Mouse (Mus musculus) intestine, embryonic 16.5 days (tissue): ENCODE measurements around the gene Spsb4. TPM values are rescaled to one million over a fixed set of nuclear protein-coding genes. Genes with fewer than 3 reads are reported as not detected.
A peak's percentile ranks its signal among the peaks of the same experiment; 100 is the strongest.

Experiments used
- ATAC-seq: fragments of 200-750 bp; cut with Nextera tagmentation; 2 replicates; pipeline ENCODE4 v1.8.0; 2017; ENCODE audit warnings: moderate TSS enrichment, moderate library complexity
- H3K27ac ChIP-seq: fragments of 300-500 bp; sonication (generic); 2 replicates; pipeline ENCODE4 v1.5.1; 2014; ENCODE audit warnings: mild to moderate bottlenecking, low read length
- H3K27me3 ChIP-seq: fragments of 300-500 bp; sonication (generic); replicated peaks from 2 replicates; pipeline ENCODE4 v1.6.1; 2014; ENCODE audit warnings: low read length, control low read depth, mixed read lengths; ENCODE audit not compliant: control insufficient read depth, insufficient read depth
- H3K36me3 ChIP-seq: fragments of 300-500 bp; sonication (generic); 2 replicates; pipeline ENCODE4 v1.6.1; 2014; ENCODE audit warnings: low read length, control low read depth; ENCODE audit not compliant: control insufficient read depth, insufficient read depth
- H3K4me1 ChIP-seq: fragments of 300-500 bp; sonication (generic); 2 replicates; pipeline ENCODE4 v1.6.1; 2014; ENCODE audit warnings: low read length, control low read depth, mixed read lengths; ENCODE audit not compliant: control insufficient read depth, insufficient read depth
- H3K4me2 ChIP-seq: fragments of 300-500 bp; sonication (generic); 2 replicates; pipeline ENCODE4 v1.6.1; 2014; ENCODE audit warnings: low read depth, low read length, control low read depth
- H3K4me3 ChIP-seq: fragments of 300-500 bp; sonication (generic); 2 replicates; pipeline ENCODE4 v1.5.1; 2014; ENCODE audit warnings: mild to moderate bottlenecking, low read length
- H3K9ac ChIP-seq: fragments of 300-500 bp; sonication (generic); 2 replicates; pipeline ENCODE4 v1.6.1; 2014; ENCODE audit warnings: low read depth, low read length
- H3K9me3 ChIP-seq: fragments of 300-500 bp; sonication (generic); 2 replicates; pipeline ENCODE4 v1.6.1; 2016; ENCODE audit warnings: low read length, control low read depth; ENCODE audit not compliant: control insufficient read depth
- WGBS: fragments of 180-500 bp; shearing (Covaris S2); extraction: QIAGEN DNeasy Blood & Tissue Kit; methylation state at CpG from one replicate; pipeline ENCODE4 v1.1.7; 2014; 5-methylcytosine and 5-hydroxymethylcytosine counted together
- polyA plus RNA-seq: library from polyadenylated mRNA; unstranded; fragments of >200 nt; fragmentation: Nextera tagmentation; extraction: Ambion mirVana; gene quantifications from 2 replicates; pipeline ENCODE4 v1.2.1, GENCODE M21; 2015

The Spsb4 gene
- polyA plus RNA-seq, 1 experiment from 2014 or later: 28.7 TPM

DNA sequence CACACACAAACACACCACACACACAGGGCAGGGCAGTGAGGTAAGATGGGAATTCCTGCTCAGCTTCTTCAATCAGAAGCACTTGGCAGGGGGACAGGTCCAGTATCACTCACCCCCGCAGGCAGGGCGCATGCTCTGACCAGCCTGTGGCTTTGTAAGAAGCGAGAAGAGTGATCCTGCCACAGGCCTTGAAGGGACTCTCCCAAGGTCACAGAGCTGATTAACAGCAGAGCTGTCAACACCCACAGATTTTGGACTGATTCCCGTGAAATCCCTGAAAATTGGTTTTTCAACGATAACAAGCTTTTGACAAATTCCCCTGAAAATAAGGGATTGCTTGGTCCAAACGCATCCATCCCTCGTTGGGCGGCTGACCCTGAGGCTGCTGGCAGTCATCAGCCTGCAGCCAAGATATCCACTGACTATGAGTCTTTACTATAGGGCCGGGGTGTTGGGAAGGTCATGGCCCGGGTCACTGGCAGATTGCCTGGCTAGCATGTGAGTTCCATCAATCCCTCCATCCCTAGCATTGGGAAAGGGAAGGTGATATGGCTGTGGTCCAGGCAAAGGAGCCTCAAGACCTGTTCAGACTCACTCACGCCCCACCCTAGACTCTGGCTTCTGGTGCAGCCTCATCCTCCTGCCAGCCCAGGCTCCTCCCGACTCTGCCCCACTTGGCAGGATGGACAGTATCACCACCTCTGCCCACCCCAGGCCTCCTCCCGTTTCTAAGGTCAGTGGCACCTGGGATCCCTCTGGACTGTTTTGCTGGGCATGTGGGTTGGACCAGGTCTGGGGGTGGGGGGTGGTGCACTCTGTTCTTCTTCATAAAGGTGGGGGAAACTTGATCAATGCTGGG lies 41.1 kb downstream of the Spsb4 start:
- H3K9me3 ChIP-seq: no peaks in the 10 kb centered on the region
- no peaks in the 10 kb centered on the region for H3K36me3 ChIP-seq
- H3K27me3 ChIP-seq: no peaks in the 10 kb centered on the region
- no peak overlapping the region for H3K27ac ChIP-seq
- ATAC-seq: peak; percentile 10; the same call in 1 of the 2 replicates
- H3K4me1 ChIP-seq: peaks cover 49% of the 10 kb centered on the region
- no peak overlapping the region for H3K4me2 ChIP-seq
- 53% methylated on average over 13 of the region's 13 CpGs for WGBS
- H3K9ac ChIP-seq: no peak overlapping the region
- no peak overlapping the region for H3K4me3 ChIP-seq

DNA sequence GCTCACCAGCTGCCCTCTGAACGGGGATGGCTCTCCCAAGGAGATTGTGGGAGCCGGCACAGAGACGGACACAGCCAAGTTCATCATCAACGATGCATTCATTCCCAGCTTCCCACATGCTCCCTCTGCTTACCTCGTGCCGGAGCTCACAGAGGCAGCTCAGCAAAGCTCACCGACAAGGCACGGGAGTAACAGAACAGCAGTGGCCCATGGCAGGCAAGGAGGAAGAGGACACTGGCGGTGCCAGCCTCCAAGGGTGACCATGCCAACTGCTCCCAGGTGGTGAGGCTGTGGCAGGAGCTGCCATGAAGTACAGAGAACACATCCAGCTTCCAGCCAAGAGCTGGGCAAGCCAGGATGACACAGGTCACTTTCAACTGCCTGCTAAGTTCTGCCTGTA lies 45.6 kb downstream of the Spsb4 start:
- Histone ChIP-seq H3K9ac (no peak overlapping the region), H3K27me3 (no peaks in the 10 kb centered on the region), H3K4me2 (no peak overlapping the region), H3K4me1 (peaks cover 27% of the 10 kb centered on the region), H3K27ac (no peak overlapping the region; the same call in 1 of the 2 replicates), H3K4me3 (no peak overlapping the region), H3K9me3 (no peaks in the 10 kb centered on the region), H3K36me3 (no peaks in the 10 kb centered on the region)
- 75% methylated on average over 9 of the region's 9 CpGs for WGBS
- ATAC-seq: no peak

DNA sequence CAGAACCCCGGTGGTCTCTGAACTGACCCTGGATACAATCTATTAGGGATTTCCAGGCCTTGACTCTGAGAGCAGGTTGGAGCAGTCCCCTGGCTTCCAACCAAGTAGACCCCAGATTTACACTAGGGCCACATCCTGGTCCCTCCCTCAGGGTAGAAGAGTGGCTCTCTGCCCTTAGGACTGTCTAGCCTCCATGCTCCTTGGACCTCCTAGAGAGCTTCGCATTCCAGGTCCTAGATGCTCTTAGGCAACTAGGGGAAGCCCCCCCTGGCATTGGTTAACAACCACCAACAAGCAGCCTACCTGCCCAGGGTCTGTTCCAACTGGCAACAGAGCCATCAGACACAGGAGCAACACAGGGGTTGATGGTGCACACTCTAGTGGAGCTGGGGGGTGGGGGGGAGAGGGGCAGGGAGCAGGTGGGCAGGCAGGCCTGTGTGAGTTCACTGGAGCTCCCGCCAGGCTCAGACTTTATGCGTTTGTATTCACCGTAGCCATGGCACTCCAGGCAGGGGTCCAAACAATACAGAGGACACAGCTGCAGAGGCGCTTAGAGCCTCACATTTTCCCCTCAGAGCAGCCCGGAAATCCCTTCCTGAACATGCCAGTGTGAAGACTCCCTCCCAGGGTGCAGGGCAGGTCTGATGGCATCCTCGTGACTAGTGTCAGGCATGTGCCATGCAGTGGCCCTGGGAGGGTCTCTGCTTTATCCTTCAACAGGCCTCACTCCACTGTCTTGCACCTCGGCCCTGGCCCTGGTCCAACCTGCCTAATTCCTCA lies 46.8 kb downstream of the Spsb4 start:
- ATAC-seq: peak; percentile 51
- no peak overlapping the region for H3K4me2 ChIP-seq
- no peak overlapping the region for H3K27ac ChIP-seq
- H3K9me3 ChIP-seq: no peaks in the 10 kb centered on the region
- no peak overlapping the region for H3K4me3 ChIP-seq
- H3K27me3 ChIP-seq: no peaks in the 10 kb centered on the region
- 54% methylated on average over 9 of the region's 9 CpGs for whole genome bisulfite sequencing
- H3K4me1 ChIP-seq: peaks cover 29% of the 10 kb centered on the region
- H3K9ac ChIP-seq: no peak overlapping the region
- H3K36me3 ChIP-seq: no peaks in the 10 kb centered on the region

DNA sequence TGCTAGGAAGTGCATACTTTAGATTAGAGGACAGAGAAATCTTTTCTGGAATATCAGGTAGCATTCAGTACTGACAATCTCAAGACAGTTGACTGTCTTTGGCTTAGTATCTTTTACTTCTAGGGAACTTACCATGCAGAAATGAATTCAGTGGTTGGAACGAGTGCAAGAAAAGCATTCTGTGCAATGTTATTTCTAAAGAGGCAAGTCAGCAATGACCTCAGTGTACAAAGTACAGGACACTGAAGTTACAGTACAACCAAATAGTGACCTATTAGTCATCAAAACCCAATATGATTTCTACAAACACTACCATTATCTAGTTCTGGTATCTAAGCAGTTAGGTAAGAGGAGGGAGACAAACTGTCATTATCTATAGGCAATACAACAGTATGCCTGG lies 51.1 kb downstream of the Spsb4 start:
- Histone ChIP-seq H3K9ac (no peak overlapping the region), H3K4me3 (no peak overlapping the region), H3K4me2 (no peak overlapping the region), H3K36me3 (no peaks in the 10 kb centered on the region), H3K9me3 (no peaks in the 10 kb centered on the region), H3K4me1 (peaks cover 38% of the 10 kb centered on the region), H3K27me3 (no peaks in the 10 kb centered on the region), H3K27ac (peak overlapping the region; percentile 81)
- 52% methylated on average over 1 of the region's 1 CpGs for WGBS
- 0 out of 2 replicates have a peak, but pooled peaks have one; percentile 25 for ATAC-seq

DNA sequence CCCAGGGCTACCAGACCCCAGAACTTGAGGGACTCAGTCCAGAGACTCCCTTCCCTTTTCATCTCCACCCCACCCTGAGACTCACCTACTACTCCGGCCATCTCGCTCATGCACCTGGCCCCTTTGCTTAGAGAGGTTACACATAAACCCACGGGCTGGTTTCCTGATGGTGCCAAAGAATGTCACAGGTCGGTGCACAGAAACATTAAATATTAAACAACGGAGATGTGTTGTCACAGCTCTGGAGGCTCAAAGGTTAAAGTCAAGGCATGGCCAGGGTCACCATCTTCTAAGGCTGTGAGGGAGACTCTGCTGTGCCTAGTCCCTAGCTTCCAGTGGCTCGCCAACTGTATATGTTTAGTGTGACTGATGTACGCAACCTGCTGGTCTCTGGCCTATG lies 52.2 kb downstream of the Spsb4 start:
- Histone ChIP-seq H3K9ac (no peak overlapping the region), H3K27ac (peak overlapping the region; percentile 81), H3K4me2 (peak overlapping the region; percentile 31; the same call in 1 of the 2 replicates), H3K4me3 (peak overlapping the region; percentile 20), H3K27me3 (no peaks in the 10 kb centered on the region), H3K4me1 (peaks cover 37% of the 10 kb centered on the region), H3K36me3 (no peaks in the 10 kb centered on the region), H3K9me3 (no peaks in the 10 kb centered on the region)
- ATAC-seq: peak; percentile 51
- 72% methylated on average over 7 of the region's 7 CpGs for WGBS

DNA sequence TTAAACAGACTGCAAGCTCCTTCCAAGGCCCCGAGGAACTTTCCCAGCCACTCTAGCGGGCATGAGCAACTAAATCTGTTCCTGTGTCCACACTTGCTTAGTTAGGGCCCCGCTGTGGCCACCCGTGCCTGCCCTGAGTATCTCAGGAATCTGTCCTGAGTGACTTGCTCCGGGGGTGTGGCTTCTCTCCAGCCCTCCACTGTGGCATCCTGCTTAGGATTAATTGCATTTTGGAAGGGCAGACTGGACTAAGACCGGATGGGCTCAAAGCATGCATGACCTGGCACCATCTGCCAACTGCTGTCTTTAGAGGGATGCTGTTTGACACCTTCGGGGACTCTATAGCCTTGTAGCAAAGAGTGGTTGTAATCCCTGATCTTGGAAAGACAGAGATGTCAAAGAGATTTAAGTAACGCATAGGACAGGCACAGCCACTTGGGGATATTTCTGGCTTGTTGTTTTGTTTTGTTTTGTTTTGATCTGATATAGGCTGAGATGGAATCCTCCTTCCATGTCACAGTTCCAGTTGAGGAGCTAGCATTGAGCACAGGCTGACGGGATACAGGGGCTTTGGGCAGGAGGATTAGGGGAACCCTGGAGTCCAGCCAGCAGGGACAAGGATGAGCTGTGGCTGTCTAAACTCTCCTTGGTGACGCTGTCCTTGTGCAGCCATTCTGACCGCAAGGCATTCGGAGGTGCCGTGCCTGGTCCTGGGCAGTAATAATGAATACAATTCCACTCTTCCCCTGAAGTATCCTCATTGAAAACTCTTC lies 55.0 kb downstream of the Spsb4 start:
- H3K4me1 ChIP-seq: peaks cover 40% of the 10 kb centered on the region
- no peak overlapping the region for H3K9ac ChIP-seq
- 60% methylated on average over 13 of the region's 13 CpGs for WGBS
- H3K9me3 ChIP-seq: no peaks in the 10 kb centered on the region
- no peak overlapping the region for H3K27ac ChIP-seq
- H3K4me3 ChIP-seq: no peak overlapping the region
- ATAC-seq: no peak
- H3K27me3 ChIP-seq: no peaks in the 10 kb centered on the region
- H3K4me2 ChIP-seq: no peak overlapping the region
- no peaks in the 10 kb centered on the region for H3K36me3 ChIP-seq

DNA sequence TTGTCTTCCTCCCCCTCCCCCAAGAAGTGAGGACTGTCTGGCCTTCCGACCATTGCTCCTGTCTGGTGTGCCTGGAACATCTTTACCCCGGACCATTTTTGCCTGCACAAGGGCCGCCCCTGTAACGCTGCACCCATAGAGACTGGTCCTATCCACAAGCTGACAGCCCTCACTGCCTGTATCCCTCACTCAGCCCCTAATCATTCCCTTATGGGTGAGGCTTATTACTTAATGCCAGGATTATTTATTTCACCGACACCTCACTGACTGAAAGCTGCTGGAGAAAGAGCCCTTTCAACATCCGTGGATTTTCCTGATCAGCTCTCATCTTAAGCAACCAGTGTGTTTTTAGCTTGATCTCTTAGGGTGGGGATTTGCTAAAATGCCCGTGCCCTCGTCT lies 55.9 kb downstream of the Spsb4 start:
- 72% methylated on average over 8 of the region's 8 CpGs for WGBS
- peak overlapping the region; percentile 38 for H3K27ac ChIP-seq
- H3K9ac ChIP-seq: 0 out of 2 replicates have a peak overlapping the region, but pooled peaks have one; percentile 2

DNA sequence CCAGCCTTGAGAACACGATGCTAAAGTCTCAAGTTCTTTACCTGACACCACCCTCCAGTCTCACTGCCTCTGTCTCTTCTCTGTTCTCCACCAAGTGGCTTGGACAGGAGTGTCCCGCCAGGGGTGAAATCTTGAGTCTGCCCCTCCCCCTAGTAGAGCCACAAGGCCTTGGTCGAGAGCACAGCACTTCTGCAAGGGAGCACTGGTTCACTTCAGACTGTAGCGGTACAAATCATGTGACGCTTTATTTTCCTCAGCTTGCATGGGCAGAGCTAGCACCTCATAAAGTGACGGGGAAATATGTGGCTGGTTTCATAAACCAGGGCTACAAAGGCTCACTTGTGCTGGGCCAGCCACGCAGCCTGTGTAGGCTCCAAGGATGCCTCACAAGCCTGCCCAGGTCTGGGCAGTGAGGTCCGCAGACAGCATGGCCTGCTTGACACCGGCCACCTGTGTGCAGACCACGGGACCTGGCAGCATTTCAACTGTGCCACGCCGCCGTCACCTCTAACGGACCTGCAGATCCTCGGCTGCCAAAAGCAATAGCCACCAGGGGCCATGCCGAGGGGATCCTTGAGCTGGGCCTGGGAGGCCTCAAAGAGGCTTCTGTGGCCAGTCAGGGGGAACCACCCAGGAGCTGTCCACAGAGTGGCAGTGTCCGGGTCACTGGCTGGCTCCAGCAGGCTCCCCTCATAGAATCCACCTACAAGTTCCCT lies 56.5 kb downstream of the Spsb4 start:
- H3K9ac ChIP-seq: peak overlapping the region; percentile 2; the same call in 1 of the 2 replicates
- no peak overlapping the region for H3K4me3 ChIP-seq
- no peak overlapping the region for H3K4me2 ChIP-seq
- peaks cover 46% of the 10 kb centered on the region for H3K4me1 ChIP-seq
- H3K9me3 ChIP-seq: no peaks in the 10 kb centered on the region
- 46% methylated on average over 17 of the region's 17 CpGs for WGBS
- peak overlapping the region; percentile 38 for H3K27ac ChIP-seq
- H3K36me3 ChIP-seq: no peaks in the 10 kb centered on the region
- no peaks in the 10 kb centered on the region for H3K27me3 ChIP-seq
- ATAC-seq: peak; percentile 41

More for the DNA sequence above, 55.9 kb downstream of the Spsb4 start:
- Histone ChIP-seq H3K4me3 (no peak overlapping the region), H3K27me3 (no peaks in the 10 kb centered on the region), H3K4me2 (no peak overlapping the region), H3K9me3 (no peaks in the 10 kb centered on the region), H3K4me1 (peaks cover 41% of the 10 kb centered on the region), H3K36me3 (no peaks in the 10 kb centered on the region)
- no peak for ATAC-seq
